Mouse (Mus musculus): ENCODE results near the gene Tctex1d4.

DNA sequence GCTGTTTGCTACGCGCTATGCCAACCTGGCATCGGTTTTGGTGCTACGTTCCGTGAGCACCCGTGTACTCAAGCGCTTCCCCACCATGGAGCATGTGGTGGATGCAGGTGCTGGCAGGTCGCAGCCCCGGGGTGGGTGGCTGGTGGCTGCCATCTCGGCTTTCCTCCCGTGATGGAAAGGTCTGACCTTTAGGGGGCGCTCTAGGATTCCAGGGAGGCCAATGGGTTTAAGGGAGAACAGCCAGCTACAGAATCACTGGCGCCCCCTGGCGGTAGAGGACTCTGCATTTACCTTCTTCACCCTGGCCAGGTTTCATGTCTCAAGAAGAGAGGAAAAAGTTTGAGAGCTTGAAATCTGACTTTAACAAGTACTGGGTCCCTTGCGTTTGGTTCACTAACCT lies 19.6 kb downstream of the Tctex1d4 start:
- peak; percentile 78 for TF ChIP-seq CTCF (IDR thresholded peaks at IDR 0.05; ENCODE audit: low read depth)
- TF ChIP-seq EP300 (IDR thresholded peaks at IDR 0.05; ENCODE audit: low read depth), result no peak

Data from heart, postnatal 0 days (tissue).